Mouse (Mus musculus) thymus, postnatal 25 days (tissue): ENCODE measurements around the gene 4930595D18Rik.

ENCODE experiments used
- DNase-seq: peaks from one replicate; pipeline ENCODE4 v3.0.0; 2022

4930595D18Rik gene

DNA sequence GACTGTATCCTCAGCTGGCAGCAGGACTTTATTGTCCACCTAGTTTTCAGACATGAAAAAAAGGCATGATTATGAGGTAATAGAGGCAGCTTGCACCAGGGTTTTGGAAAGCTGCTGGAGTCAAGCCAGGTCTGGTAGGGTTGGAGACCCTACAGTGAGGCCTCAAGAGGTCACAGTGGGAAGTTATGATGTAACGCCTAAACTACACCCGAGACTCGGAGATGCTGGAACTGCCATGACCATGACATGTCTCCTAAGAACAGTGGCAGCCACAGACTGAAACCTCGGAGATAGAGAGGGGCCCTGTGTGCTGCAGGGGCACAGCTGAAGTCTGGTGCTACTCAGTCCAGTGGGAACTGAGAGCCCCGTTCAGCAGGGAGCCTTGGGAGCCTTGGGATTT lies at the start of gene 4930595D18Rik:
TSS of gene 4930595D18Rik (minus strand) at position 16 of the 400 bp plus-strand sequence.
- no peak for DNase-seq

DNA sequence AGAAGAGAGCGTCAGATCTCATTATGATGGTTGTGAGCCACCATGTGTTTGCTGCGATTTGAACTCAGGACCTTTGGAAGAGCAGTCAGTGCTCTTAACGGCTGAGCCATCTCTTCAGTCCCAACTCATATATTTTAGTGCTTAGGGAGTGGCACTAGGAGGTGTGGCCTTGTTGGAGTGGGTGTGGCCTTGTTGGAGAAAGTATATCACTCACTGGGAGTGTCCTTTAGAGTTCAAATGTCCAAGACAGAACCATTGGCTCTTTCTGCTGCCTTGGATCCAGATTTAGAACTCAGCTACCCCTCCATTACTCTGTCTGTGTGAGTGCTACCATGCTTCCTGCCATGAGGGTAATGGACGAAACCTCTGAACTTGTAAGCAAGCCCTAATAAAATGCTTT lies 49.5 kb upstream of the 4930595D18Rik start:
- no peak for DNase-seq

DNA sequence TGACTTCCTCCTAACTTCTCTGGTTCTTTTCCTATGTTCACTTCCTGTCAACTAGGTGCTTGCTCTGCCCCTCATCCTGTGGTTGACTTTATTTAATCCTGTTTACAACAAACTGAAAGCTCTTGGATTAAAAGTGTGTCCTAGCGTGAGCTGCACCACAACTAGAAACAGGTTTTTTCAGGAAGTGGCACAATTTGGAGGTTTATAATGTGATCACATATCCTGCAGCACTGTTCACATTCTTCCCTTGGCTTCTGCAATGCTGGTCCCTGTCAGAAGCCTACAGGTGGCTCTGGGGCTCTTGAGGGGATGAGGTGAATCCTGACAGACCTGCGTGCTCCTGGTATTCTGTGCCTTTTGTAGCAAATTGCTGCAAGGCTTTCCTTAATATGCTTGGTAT lies 46.5 kb upstream of the 4930595D18Rik start:
- no peak for DNase-seq

DNA sequence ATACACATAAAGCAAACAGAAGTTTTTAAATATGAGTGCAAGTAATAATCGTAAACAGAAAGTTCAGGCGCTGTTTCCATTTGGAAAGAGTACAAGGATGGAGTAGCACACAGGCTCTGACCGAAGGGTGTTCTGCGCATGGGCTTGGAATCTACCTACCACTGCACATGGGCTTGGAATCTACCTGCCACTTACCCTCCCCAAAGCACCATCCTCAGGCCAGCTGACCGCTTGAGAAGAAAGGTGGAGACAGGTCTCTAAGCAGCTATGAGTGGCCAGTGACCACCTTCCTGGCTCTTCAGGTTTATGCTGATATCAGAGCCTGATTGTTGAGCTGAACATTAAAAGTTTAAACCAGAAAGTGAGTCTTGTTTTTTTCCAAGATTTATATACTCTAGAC lies 44.2 kb upstream of the 4930595D18Rik start:
- DNase-seq, result no peak

DNA sequence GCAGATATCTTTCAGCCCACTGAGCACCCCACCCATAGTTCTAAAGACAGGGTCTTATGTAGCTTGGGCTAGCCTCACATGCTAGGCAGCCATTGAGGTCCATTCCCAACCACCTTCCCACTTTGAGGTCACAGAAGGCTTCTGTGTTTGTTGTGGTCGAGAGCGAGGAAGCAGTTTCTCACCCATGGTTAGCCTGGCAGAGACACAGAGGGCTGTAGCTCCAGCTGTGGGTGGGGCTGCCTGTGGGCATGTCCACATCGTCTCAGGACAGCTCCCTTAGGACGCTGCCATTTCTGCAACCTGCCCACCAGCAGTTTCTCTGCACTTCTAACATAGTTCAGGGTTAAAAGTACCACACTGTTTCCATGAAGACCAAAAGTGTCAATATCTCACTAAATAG lies 43.1 kb upstream of the 4930595D18Rik start:
- no peak for DNase-seq

DNA sequence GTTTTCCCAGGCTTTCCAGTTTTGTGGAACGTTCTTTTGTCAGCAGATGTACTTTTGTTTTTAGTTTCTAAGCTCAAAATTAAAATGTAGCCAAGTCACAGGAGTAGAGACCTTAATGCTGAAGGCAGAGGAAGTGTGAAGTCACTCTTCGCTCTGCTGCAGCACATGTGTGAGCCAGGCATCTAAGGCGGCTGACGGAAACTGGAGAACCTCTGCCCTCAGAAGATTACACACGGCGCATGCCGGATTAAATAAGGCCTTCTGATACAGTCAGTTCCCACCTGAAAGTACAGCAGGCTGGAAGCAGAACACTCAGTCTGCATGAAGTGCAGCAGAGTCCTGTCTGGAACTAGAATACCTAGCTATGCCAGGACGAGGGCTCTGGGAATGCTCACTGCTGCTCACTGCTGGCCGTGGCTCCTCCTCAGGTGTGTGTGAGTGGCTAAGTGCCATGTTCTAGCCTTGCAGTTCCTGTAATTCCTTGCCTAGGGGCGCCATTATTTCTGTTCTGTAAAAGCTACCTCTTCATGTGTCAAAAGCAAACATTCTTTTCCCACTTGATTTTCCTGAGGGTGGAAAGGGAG lies 41.0 kb upstream of the 4930595D18Rik start:
- no peak for DNase-seq

DNA sequence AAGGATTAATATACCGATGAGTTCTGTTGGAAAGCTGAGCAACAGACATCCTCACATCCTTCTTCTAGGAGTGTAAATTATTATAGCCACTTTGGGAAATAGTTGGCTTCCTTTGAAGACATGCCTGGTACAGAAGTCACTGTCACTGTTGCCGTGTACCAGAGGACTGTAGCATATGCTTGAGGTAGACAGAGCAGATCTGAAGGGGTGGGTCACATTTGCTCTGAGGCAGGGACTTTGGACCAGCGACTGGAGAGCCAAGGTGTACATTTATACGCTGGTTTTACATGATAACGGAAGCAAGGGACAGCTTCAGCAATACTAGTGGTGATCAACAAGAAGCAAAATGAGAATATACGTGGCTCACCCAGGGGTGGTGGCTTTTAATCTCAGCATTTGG lies 34.6 kb upstream of the 4930595D18Rik start:
- DNase-seq, result no peak

DNA sequence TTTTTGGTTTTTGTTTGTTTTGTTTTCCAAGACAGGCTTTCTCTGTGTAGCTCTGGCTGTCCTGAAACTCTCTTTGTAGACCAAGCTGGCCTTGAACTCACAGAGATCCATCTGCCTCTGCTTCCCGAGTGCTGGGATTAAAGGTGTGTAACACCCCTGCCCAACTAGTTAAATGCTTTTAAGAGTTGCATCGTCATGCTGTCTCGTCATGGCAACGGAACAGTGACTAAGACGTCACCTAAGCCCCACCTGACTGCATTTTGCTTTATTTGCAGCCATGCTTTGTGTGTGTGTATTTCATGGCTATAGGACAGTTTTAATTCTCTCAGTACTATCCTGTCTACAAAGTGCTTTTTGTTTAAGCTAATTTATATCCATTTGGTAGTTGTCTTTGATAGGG lies 27.4 kb upstream of the 4930595D18Rik start:
- DNase-seq, result no peak

DNA sequence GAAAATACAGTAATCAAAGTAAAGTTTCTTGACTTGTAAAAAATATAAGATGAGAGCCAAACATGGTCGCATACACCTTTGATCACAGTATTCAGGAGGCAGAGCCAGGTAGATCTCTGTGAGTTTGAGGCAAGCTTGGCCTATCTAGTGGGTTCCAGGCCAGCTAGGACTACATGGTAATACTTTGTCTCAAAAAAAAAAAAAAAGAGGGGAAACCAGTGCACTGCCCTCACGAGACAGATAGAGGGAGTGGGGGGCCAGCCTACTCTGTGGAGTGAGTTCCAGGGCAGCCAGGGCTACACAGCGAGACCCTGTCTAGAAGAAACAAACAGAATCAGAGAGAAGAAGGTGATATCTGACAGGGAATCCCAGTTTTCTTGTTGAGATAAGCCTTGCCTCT lies 23.4 kb upstream of the 4930595D18Rik start:
- DNase-seq, result no peak

DNA sequence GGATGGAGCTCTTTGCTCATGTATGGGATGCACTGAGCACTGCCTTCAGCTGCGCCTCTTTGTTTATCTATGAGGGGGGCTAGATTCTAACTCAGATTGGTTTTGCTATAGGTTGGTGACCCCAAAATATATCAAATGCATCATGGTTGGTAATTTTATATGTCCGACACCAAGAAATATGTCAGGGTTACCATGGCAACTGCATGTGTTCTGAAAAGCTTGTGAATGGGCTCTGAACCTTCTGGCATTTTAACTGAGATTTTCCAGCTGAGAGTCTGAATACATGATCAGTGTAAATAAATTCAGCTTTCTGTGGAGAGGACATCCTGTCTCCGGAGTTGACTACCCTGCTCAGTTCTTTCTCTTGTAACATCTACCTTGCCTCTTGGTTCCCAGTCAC lies 19.7 kb upstream of the 4930595D18Rik start:
- DNase-seq, result no peak

DNA sequence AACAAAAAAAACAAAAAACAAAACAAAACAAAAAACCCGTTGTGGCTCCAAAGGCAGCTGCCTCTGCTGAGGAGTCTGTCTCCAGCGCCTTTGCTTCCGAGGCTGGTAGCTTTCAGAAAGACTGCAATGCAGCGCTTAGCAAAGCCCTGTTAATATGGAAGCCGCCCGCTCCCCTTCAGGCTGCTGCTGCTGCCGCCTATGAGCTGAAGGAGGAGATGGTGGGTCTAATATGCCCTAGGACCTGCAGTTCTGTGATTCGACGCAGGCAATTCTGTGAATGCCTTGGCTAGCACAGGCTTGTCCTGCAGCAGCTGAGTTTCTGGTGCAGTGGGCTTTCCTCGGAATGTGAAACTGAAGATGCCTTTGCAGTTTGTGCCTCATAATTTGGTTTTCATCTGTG lies 18.8 kb upstream of the 4930595D18Rik start:
- no peak for DNase-seq

DNA sequence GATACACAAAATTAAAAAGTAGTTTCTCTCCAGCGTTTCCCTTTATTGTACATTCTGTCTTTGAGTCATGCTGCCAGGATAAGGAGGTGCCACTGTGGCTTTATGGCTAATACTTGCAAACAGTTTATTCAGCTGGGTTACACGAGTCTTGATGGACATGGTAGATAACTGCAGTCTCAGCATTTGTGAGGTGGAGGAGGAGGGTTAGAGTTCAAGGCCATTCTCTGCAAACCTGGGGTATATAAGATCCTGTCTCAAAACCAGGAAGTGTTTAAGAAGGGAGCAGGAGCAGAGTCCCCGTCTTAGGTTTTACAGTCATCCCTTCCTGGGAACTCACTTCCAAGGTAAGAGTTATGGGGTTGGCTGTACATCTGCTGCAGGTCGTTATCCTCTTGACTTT lies 12.3 kb upstream of the 4930595D18Rik start:
- DNase-seq, result no peak

DNA sequence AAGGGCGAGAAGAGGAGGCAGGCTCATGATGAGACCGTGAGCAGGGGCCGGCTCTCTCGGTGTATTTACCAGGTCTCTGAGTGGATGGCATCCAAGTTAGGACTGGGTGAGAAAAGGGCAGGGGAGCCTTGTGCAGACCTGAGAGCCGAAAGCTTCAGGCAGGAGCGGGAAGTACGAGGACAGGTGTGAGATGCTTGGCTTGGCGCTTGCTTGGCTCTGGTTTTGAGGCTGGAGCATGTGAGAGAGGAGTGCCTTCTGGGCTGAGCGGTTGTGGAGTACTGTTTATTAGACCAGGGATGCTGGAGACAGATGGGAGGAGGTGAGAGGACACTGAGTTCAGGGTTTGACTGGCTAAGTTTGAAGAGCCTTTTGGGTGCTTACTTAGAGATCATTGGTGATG lies 9.0 kb upstream of the 4930595D18Rik start:
- no peak for DNase-seq

DNA sequence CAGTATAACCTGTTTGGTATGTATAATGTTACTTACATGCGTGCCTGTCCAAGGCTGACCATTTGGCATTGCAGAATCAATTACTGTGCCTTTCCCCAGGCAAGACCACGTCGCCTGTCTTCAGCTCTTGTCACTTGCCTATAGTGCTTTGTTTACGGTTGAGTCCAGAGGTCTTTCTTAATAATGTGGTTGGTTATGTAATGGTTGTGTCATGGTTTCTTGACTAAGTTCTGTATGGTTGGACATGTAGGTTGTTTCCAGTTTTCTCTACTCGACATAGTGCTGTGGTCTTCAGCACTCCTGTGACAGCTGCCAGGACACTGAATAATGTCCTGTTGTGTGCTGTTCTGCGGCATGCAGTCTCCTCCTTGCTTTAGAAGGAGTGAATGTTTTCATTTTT lies 8.5 kb upstream of the 4930595D18Rik start:
- DNase-seq, result no peak

DNA sequence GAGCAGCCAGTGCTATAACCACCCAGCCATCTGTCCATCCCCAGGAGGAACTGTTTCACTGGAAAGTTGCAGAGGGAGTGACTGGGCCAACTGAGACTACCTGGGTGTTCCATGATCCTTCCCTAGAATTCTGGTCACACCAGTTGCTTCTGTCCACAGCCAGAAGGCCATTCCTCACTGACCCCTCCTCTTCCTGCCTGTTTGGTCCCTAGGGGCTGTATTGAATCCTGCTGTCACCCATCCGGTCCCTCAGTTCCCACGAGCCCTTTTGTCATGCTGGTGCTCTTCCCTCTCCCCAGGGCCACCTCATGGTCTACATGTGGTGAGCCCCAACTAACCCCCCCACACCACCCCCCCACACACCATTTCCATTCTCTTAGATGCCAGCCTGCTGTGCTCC lies 6.6 kb upstream of the 4930595D18Rik start:
- no peak for DNase-seq

DNA sequence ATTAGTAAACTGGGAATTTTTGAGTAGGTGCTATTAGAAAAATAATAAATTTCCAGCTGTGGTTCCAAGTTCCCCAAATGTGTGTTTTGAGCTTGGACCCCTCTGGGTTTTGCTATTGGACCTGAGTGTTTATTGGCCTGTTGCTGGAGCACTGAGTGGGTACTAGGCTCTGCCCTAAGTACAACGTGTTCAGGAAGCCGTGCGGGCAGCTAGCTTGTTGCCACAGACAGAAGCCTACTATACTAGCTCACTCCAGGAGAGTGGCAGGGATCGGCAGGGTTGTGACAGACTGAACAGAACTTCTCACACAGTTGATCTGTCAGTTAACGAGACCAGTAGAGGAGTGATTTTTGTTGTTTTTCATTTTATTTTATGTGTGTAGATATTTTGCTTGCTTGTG lies 6.1 kb upstream of the 4930595D18Rik start:
- no peak for DNase-seq

DNA sequence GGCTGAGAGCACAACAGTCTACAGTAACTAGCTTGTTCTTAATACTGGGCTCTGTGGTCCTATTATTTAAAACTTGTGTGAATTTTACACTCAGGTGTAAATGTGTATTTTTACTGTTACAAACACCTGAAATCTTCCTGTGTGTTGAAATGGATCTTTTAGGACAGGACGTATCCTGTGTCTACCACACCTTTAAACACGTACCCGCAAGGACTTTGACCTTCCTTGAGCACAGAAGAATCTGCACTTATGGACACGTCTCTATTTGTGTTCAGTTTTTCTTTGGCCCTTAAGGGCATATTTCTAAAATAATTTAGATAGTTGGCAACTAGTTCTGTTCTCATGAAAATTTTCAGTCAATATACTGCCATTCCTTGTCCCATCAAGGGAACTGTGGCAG lies 4.0 kb upstream of the 4930595D18Rik start:
- no peak for DNase-seq

DNA sequence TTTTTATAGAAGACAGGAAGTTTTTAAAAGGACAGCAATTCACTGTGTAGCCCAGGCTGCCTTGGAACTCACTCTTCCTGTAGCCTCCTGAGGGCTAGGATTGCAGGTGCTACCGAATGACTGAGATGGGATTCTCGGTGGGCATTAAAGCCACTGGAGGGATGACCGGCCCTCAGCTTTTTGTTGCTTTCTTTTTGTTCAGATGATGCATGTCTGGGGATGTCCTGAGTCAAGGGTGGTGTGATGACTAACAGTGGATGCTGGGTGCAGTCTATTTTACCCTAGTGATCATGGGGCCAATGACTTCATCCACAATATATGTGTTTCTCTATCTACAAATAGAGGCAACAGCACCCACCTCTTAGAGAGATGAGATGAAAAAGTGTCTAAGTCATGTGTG lies 2.7 kb upstream of the 4930595D18Rik start:
- DNase-seq, result no peak

DNA sequence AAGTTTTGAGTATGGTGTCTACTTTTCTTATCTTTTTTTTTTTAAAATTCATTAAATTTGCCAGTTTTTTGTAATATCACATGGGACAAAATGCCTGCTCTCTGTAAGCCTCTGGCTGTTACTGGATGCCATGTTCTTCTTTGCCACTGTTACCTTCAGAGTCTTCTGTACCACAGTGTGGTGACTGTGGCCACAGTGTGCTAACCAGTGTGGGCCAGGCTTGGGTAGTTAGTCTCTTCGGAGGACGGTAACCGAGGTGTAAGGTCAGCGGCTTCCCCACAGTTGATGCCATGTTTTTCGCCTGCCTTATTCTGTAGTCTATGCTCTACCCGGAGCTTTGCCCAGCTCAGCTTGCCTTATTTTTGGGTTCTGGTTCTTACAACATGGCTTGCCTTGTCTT lies 1.9 kb downstream of the 4930595D18Rik start:
- no peak for DNase-seq

DNA sequence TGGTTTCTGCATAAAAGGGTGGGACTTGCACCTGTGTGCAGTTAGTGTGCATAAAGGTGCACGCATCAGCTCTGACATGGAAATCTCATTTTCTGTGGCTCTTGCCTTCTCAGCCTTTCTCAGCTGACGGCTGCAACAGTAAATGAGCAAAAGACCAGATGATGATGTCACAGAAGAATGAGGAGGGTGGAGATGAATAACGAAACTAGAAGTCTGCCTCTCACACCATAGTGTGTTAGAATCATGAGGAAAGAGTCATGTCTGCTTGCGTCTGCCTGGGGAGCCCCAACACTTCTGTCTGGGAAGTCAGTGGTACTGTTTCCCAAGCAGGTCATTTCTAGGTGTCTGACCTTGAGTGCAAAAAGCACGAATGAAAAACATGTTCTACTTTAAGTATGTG lies 2.4 kb downstream of the 4930595D18Rik start:
- DNase-seq, result no peak

DNA sequence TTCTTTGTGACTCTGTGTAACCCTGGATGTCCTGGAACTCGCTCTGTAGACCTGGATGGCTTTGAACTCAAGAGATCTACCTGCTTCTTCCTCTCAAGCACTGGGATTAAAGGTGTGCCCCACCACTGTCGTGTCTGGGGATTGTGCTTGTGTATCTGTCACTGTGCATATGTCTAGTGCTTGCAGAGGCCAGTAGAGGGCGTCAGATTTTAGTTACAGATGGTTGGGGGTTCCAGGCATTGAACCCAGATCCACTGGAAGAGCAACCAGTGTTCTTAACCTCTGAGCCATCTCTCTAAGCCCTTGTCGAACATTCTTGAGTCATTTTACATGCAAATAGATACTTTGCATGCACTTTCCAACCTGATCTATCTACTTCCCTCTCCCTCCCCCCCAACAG lies 5.5 kb downstream of the 4930595D18Rik start:
- DNase-seq, result no peak

DNA sequence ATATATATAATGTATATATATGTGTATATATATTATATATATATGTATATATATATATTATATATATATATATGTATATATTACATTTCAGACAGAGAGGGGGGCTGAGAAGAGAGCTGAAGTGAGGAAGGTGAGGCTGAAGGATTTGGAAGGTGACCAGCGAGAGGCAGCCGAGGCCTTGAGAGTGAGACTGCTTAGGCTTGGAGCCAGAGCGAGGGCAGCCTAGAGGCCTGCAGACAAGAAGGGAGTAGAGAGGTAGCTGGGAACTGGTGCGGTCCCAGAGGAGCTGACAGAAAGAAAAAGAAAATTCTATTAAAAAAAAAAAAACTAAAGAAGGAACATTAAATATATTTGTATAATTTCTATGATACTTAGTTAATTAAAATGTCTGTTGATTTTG lies 15.4 kb downstream of the 4930595D18Rik start:
- no peak for DNase-seq

DNA sequence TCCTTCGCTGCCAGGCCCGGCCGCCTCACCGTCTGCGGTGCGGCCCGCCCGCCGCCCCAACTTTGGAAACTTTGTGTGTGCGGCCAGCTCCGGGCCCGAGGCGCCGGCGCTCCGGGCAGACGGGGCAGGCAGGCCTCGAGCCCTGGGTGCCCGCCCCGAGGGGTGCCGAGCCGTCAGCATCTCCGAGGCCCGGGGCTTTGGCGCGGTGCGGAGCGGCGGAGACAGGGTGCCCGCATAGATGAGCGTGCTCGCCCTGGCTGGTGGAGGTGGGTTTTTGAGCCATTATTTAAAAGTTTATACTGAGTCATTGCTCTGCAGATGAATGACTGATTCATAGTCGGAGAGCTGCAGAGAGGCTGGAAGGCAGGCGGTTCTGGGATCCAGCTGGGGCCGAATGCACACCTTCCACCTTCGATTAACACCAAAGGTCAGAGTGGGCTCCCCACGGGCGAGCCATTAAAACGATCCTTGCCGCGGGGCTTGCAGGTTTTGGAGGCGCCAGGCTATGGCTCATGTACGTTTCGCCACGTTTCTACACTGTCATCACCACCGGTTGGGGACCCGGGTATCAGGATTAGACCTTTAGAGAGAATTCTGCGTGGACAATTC lies 17.5 kb downstream of the 4930595D18Rik start:
- peak; percentile 51 for DNase-seq

DNA sequence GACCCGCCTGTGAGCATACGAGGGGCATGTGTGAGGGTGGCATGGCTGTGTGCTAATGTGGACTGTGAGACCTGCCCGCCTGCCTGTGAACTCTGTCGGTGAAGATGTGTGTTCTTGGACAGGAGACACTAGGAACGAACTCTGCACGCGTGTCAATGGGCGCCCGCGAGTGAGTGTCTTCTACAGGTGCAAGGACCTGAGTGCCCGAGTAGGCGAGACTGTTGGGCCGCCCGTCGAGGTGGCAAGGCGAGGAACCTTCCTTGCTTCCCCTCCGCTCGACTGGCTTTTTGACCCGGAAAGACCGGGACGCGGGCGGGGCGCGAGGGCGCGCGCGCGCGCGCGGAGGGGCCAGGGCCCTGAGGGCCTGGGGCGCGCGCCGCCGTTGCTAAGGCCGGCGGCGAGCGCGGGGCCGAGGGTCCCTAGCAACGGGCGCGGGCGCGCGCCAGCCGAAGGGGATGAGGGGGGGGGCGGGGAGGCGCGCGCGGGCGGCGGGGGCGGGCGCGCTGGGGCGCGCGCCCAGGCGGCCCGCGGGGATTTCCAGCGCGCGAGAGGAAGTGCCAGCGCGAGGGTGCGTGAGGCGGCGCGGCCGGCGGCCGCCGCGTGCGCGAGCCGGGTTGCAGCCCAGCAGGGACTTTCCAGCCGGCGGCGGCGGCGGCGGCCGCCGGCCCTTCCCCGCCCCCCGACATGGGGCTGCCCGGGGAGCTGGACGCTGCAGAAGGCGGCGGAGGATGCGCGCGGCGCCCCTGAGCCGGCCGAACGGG lies 18.3 kb downstream of the 4930595D18Rik start, which contains the start of gene Traf3:
TSS of gene Traf3 (plus strand) at position 540 of the 761 bp plus-strand sequence.
- DNase-seq, result peak; percentile 77
